Mouse (Mus musculus) forebrain, embryonic 14.5 days (tissue): ENCODE measurements around the gene Gtf2f1. TPM values are rescaled to one million over a fixed set of nuclear protein-coding genes. Genes with fewer than 3 reads are reported as not detected.

Experiments
- ATAC-seq: fragments of 200-750 bp; cut with Nextera tagmentation; 2 replicates; pipeline ENCODE4 v1.8.0; 2017; ENCODE audit warnings: mild to moderate bottlenecking, moderate library complexity
- DNase-seq: peaks from one replicate; pipeline ENCODE4 v3.0.0-alpha.2; 2015; ENCODE audit warnings: low spot score
- H3K27ac ChIP-seq: fragments of 300-500 bp; sonication (generic); 2 replicates; pipeline ENCODE4 v1.5.1; 2014; ENCODE audit warnings: low read depth, mild to moderate bottlenecking, control low read depth, low read length, moderate library complexity
- H3K27me3 ChIP-seq: fragments of 300-500 bp; sonication (generic); replicated peaks from 2 replicates; pipeline ENCODE4 v1.6.1; 2014; ENCODE audit warnings: low read length, control low read depth, mixed read lengths; ENCODE audit not compliant: control insufficient read depth, insufficient read depth
- H3K36me3 ChIP-seq: fragments of 300-500 bp; sonication (generic); 2 replicates; pipeline ENCODE4 v1.6.1; 2014; ENCODE audit warnings: low read length, control low read depth; ENCODE audit not compliant: control insufficient read depth, insufficient read depth
- H3K4me1 ChIP-seq: fragments of 300-500 bp; sonication (generic); 2 replicates; pipeline ENCODE4 v1.6.1; 2014; ENCODE audit warnings: antibody characterized with exemption, low read length, control low read depth; ENCODE audit not compliant: control insufficient read depth, insufficient read depth
- H3K4me2 ChIP-seq: fragments of 300-500 bp; sonication (generic); 2 replicates; pipeline ENCODE4 v1.6.1; 2014; ENCODE audit warnings: mild to moderate bottlenecking, control low read depth, low read length
- H3K4me3 ChIP-seq: fragments of 300-500 bp; sonication (generic); 2 replicates; pipeline ENCODE4 v1.5.1; 2014; ENCODE audit warnings: low read depth, low read length, control low read depth
- H3K9ac ChIP-seq: fragments of 300-500 bp; sonication (generic); 2 replicates; pipeline ENCODE4 v1.6.1; 2014; ENCODE audit warnings: mild to moderate bottlenecking, low read length, control low read depth, moderate library complexity
- H3K9me3 ChIP-seq: fragments of 300-500 bp; sonication (generic); replicated peaks from 2 replicates; pipeline ENCODE4 v1.6.1; 2016; ENCODE audit warnings: low read length, control low read depth, mixed read lengths; ENCODE audit not compliant: control insufficient read depth
- WGBS: fragments of 180-500 bp; shearing (Covaris S2); extraction: QIAGEN DNeasy Blood & Tissue Kit; methylation state at CpG from one replicate; pipeline ENCODE4 v1.1.7; 2014; 5-methylcytosine and 5-hydroxymethylcytosine counted together
- polyA plus RNA-seq: library from polyadenylated mRNA; unstranded; fragments of >200 nt; fragmentation: Nextera tagmentation; extraction: Ambion mirVana; gene quantifications from 2 replicates; pipeline ENCODE4 v1.2.1, GENCODE M21; 2014

Gtf2f1 gene
- polyA plus RNA-seq, 1 experiment from 2014 or later, result 70.7 TPM

- Histone ChIP-seq H3K27ac (no peak overlapping the region), H3K9ac (no peak overlapping the region), H3K4me1 (no peaks in the 10 kb centered on the region), H3K4me2 (no peak overlapping the region), H3K4me3 (no peak overlapping the region), H3K27me3 (no peaks in the 10 kb centered on the region), H3K9me3 (no peaks in the 10 kb centered on the region), H3K36me3 (no peaks in the 10 kb centered on the region)
- DNase-seq, result no peak
- 83% methylated on average over 7 of the region's 7 CpGs for WGBS
- ATAC-seq, result no peak
These were observed 56.2 kb downstream of the Gtf2f1 start for GRCm38 (mm10) chr17:56954871-56955270.

Other genes with a start within 250 kb of the Gtf2f1 start
- 48.2 and 57.3 TPM in 2 replicates for gene Dus3l, start 246.5 kb downstream of the Gtf2f1 start, polyA plus RNA-seq
- 0.42 and 0.52 TPM in 2 replicates for gene Prr22, start 241.0 kb downstream of the Gtf2f1 start, polyA plus RNA-seq
- 2.2 and 3.2 TPM in 2 replicates for gene Rfx2, start 180.3 kb downstream of the Gtf2f1 start, polyA plus RNA-seq
- gene Acsbg2, start 136.8 kb downstream of the Gtf2f1 start, polyA plus RNA-seq, result not detected in 2 replicates
- gene 1700061G19Rik, start 135.8 kb downstream of the Gtf2f1 start, polyA plus RNA-seq, result 0.08 and 0.19 TPM in 2 replicates
- gene Mllt1, start 75.9 kb downstream of the Gtf2f1 start, polyA plus RNA-seq, result 45.6 and 52.3 TPM in 2 replicates
- gene Acer1, start 29.2 kb downstream of the Gtf2f1 start, polyA plus RNA-seq, result not detected in 2 replicates
- gene Clpp, start 21.0 kb downstream of the Gtf2f1 start, polyA plus RNA-seq, result 173 and 209 TPM in 2 replicates
- gene Alkbh7, start 13.9 kb downstream of the Gtf2f1 start, polyA plus RNA-seq, result 41.9 and 44.8 TPM in 2 replicates
- gene Pspn, start 11.3 kb downstream of the Gtf2f1 start, polyA plus RNA-seq, result 0.70 TPM in 2 replicates
- 0.14 and 0.37 TPM in 2 replicates for gene Gm17949, start 181 bp upstream of the Gtf2f1 start, polyA plus RNA-seq
- gene Khsrp, start 20.2 kb upstream of the Gtf2f1 start, polyA plus RNA-seq, result 24.6 and 26.0 TPM in 2 replicates
- gene Slc25a41, start 30.4 kb upstream of the Gtf2f1 start, polyA plus RNA-seq, result not detected in 2 replicates
- gene Crb3, start 47.8 kb upstream of the Gtf2f1 start, polyA plus RNA-seq, result 1.9 and 2.0 TPM in 2 replicates
- 25.7 and 27.2 TPM in 2 replicates for gene Slc25a23, start 48.6 kb upstream of the Gtf2f1 start, polyA plus RNA-seq
- 3.6 and 4.1 TPM in 2 replicates for gene Dennd1c, start 67.2 kb upstream of the Gtf2f1 start, polyA plus RNA-seq
- gene Tubb4a, start 76.5 kb upstream of the Gtf2f1 start, polyA plus RNA-seq, result 229 and 249 TPM in 2 replicates
- gene Tnfsf9, start 94.0 kb upstream of the Gtf2f1 start, polyA plus RNA-seq, result 6.7 and 7.7 TPM in 2 replicates
- 0.27 and 0.50 TPM in 2 replicates for gene Cd70, start 138.5 kb upstream of the Gtf2f1 start, polyA plus RNA-seq
- not detected in 2 replicates for gene Tnfsf14, start 182.9 kb upstream of the Gtf2f1 start, polyA plus RNA-seq
- gene C3, start 216.8 kb upstream of the Gtf2f1 start, polyA plus RNA-seq, result 0.71 and 0.90 TPM in 2 replicates
- gene Gpr108, start 237.2 kb upstream of the Gtf2f1 start, polyA plus RNA-seq, result 19.3 and 19.6 TPM in 2 replicates
- 10.4 and 11.8 TPM in 2 replicates for gene Trip10, start 238.2 kb upstream of the Gtf2f1 start, polyA plus RNA-seq